Mouse (Mus musculus) brain, embryonic 14.5 days (tissue): ENCODE data around the gene Cpvl.

Experiments
- CTCF ChIP-seq: fragments of 200-500 bp; IDR thresholded peaks from 2 replicates; pipeline ENCODE4 v1.5.1; 2012; ENCODE audit warnings: inconsistent platforms, mild to moderate bottlenecking, moderate library complexity, borderline replicate concordance; ENCODE audit not compliant: insufficient read depth, insufficient read length; ENCODE audit errors: extremely low read depth
- POLR2A ChIP-seq: fragments of 200-500 bp; IDR thresholded peaks from 2 replicates; pipeline ENCODE4 v1.6.1; 2012; ENCODE audit warnings: mild to moderate bottlenecking, inconsistent platforms, borderline replicate concordance; ENCODE audit not compliant: poor library complexity, insufficient read depth, insufficient read length, severe bottlenecking; ENCODE audit errors: extremely low read depth

GRCm38 (mm10) chr6:53951421-53951820 is 27.1 kb downstream of the Cpvl start:
- TF ChIP-seq POLR2A (no peak), CTCF (no peak)
